Comparison of ENCODE assay signal across 15 mouse cellular contexts in genomic region chr16:76525563-76525962, GRCm38 (mm10).
"Had no signal": no experiment of that assay in that cellular context is flagged by ENCODE, and none has a peak within 500 bp of the region (broad histone marks: within the 10 kb centered on the region; RNA-seq: fewer than 3 reads in every experiment).

No protein-coding gene starts in this region.

- H3K9me3 ChIP-seq: limb, embryonic 10.5 days; liver, embryonic 15.5 days; midbrain, embryonic 10.5 days; midbrain, embryonic 15.5 days; neural tube, embryonic 13.5 days; stomach, embryonic 15.5 days had no signal

- ATAC-seq: midbrain, embryonic 15.5 days had no signal

- H3K36me3 ChIP-seq: limb, embryonic 10.5 days; liver, embryonic 15.5 days; midbrain, embryonic 10.5 days; midbrain, embryonic 15.5 days; neural tube, embryonic 13.5 days; stomach, embryonic 15.5 days had no signal

- H3K4me2 ChIP-seq: liver, embryonic 11.5 days; liver, embryonic 15.5 days; lung, embryonic 14.5 days; midbrain, embryonic 15.5 days; neural tube, embryonic 13.5 days; stomach, embryonic 15.5 days had no signal

- H3K27me3 ChIP-seq: liver, embryonic 15.5 days; midbrain, embryonic 15.5 days; neural tube, embryonic 13.5 days; stomach, embryonic 15.5 days had no signal

- H3K4me1 ChIP-seq: liver, embryonic 15.5 days; midbrain, embryonic 15.5 days; stomach, embryonic 15.5 days had no signal

- H3K27ac ChIP-seq: left cerebral cortex, adult 2 months; liver, embryonic 15.5 days; midbrain, embryonic 10.5 days; midbrain, embryonic 15.5 days; neural tube, embryonic 13.5 days; stomach, embryonic 15.5 days had no signal

- H3K9ac ChIP-seq: liver, embryonic 15.5 days; lung, embryonic 14.5 days; midbrain, embryonic 15.5 days; neural tube, embryonic 13.5 days; stomach, embryonic 15.5 days had no signal

- DNase-seq: kidney, postnatal 25 days; lung, embryonic 14.5 days; lung, postnatal 10 days; lung, postnatal 4 days; retina, postnatal 1 day; right cerebral cortex, postnatal 4 days; thymus, postnatal 4 days had no signal

- H3K4me3 ChIP-seq: left cerebral cortex, adult 2 months; limb, embryonic 10.5 days; liver, embryonic 15.5 days; midbrain, embryonic 10.5 days; midbrain, embryonic 15.5 days; neural tube, embryonic 13.5 days; stomach, embryonic 15.5 days had no signal
